Mouse (Mus musculus) left cerebral cortex, postnatal 4 days (tissue): ENCODE measurements around the gene Tlx2. TPM values are rescaled to one million over a fixed set of nuclear protein-coding genes. Genes with fewer than 3 reads are reported as not detected.

Experiments used
- DNase-seq: peaks from one replicate; pipeline ENCODE4 v3.0.0-alpha.2; 2022
- intact Hi-C: fragments of 180-260 bp; cut with DNase I; formaldehyde crosslinking; loops from one replicate; pipeline ENCODE4 v1.15.1; 2025
- microRNA-seq: library from miRNA; unstranded; fragments of <30 nt; microRNA quantifications from one replicate; pipeline ENCODE4 v1.2.0, GENCODE M21; 2022
- total RNA-seq, 2 experiments: library from RNA; stranded (reverse); gene quantifications; 2 replicates each; pipeline ENCODE4 v1.2.3; 2021

Tlx2 gene
- total RNA-seq, 2 experiments from 2014 or later = not detected

DNA sequence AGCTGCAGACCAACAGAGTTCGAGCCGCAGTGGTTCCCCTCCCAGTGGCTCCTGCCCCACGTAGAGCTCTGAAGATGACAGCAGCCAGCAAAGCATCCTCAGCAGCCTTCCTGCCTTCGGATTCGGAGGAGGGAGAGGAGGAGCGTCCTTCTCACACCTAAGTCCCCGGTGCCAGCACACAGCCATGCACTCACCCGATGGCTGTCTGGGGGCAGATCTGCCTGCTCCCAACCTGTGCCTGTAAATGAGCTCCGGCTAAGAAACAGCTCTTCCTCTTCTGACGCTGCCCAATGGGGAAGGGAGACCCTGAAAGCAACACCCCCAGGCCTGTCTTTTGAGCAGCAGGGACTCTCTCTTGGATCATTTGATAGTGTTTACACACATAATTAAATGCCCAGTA is 40.3 kb downstream of the Tlx2 start:
- no peak for DNase-seq
- intact Hi-C loops = no loop called here

DNA sequence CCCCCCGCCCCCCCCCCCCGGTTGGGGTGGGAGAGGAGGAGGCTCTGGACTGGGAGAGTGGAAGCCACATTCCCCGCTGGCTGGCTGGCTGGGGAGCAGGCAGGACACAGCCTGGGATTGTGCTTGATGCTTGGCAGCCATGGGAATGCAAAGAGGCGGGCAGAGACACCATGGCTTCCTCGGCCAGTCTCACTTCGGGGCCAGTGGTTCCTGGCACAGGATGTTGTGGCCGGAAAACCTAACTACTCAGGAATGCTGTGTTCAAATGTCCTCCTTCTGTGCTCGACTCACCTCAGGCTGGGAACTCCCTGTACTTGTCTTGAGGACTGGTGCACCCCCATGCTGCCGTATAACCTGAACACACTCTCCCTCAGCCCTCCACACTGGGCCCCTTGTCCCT is 42.4 kb downstream of the Tlx2 start:
- intact Hi-C loops = no loop called here
- DNase-seq = no peak

DNA sequence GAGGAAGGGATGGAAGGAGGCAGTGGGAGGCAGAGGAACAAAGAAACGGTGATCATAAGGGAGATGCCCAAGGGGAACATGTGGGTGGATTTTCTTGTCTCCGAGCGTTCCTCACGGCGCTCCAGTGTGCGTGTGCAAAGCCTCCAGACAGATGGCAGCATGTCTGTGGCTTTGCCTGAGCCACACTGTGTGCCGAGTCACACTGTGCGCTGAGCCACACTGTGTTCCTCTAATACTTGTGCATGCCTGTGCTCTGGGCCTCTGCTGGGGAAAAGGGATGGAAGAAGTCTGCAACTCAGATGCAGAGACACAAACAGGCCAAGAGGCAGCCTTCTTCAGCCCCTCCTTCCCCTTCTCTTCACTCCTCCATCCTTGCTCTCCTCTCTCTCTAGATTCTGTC is 42.8 kb downstream of the Tlx2 start:
- intact Hi-C loops = no loop called here
- DNase-seq = no peak

DNA sequence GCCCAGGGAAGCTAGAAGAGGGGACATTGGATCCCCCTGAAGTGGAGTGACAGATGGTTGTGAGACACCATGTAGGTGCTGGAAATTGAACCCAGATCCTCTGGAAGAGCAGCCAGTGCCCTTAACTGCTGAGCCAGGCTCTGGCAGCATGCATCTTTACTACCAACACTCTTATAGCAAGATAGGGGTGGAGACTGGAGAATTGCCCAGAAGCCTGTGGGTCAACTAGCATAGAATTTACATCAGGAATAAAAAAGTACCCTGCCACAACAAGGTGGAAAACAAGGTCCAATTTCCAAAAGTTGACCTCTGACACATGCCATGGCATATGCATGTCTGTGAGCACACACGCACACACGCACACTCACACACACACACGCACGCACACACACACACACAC is 44.9 kb downstream of the Tlx2 start:
- no peak for DNase-seq
- intact Hi-C loops = no loop called here

DNA sequence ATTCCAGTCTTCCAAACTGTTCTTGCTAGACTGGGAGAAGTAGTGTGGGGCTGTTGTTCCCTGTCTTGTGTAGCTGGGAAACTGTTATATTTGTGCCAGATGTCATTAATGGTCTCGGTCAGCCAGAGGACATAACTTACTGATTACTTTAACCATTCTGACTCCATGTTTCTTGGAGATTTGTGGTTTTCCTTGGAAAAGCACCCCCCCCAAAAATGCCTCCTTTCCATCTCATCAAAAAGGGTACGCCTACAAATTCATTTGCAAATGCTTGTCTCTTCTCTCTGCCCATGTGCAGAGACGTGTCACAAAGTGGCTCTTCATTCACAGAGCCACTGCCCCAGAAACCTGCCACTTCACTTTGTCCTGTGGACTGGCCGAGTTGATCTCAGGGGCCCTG is 45.7 kb downstream of the Tlx2 start:
- intact Hi-C loops = no loop called here
- DNase-seq = no peak

DNA sequence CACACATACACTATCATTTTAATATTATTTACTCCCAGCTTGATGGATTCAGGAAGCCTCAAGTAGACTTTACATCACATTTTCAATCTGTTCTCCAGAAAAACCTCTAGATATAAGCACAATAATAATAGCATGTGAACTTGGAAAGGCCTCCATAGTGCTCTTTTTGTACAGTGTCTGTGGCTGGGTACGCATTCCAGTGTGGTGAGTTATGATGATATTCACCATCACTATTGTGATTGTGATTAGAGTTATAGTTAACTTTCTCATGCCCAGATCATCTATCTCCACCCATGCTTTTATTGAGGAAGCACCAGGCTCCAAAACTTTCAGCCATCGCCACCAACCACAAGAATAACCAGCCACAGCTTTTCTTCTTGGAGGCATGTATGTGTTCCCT is 46.3 kb downstream of the Tlx2 start:
- intact Hi-C loops = no loop called here
- no peak for DNase-seq

DNA sequence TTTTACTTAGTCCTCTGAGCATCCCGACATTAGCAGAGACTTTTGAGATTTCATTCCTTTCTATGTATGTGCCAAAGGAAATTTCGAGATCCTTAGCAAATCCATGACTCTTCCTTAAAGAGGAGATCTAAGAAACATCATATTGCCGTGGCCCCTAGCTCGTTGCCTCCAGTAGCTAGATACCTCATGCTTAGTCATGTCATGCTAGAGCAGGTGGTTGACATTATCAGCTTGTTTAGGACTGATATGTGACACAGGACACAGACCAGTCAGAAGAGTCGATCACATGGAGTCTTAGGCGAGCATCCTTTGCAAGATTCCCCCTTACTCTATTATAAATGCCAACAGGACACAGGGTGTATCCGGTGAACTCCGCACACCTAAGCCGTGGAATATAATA is 47.1 kb downstream of the Tlx2 start:
- intact Hi-C loops = no loop called here
- no peak for DNase-seq

DNA sequence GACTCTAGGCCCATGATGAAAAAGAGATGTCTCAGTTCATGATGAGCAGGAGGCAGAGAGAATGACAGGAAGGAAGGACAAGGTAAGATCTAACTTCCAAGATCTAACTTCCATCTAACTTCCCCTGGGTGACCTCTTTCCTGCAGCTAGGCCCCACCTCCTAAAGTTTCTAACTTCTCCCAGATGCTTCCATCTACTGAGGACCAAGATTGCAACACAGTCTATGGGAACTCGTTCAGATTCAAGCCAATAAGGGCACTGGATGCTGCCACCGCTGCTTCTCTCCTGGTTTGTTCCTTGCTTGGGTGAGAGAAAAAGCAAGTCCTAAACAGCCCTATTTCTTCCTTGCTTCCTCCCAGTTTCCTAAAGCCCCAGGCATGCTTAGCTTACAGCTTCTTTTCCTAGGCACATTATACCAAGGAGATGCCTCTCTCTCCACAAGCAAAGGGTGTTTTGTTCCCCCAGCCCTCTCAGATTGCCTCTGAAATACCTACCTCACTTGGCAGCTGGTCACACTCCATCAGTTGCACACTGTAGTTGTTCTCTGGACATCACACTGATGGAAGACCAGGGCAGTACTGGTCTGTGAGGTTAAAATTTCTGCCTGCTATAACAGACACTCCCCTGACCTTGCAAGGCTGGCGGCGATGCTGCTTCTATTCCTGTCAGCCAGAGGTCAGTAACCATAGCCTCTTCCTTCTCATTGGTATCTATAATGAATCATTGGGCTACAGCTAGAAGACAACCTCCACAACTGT is 49.1 kb downstream of the Tlx2 start:
- DNase-seq = no peak
- intact Hi-C loops = no loop called here

DNA sequence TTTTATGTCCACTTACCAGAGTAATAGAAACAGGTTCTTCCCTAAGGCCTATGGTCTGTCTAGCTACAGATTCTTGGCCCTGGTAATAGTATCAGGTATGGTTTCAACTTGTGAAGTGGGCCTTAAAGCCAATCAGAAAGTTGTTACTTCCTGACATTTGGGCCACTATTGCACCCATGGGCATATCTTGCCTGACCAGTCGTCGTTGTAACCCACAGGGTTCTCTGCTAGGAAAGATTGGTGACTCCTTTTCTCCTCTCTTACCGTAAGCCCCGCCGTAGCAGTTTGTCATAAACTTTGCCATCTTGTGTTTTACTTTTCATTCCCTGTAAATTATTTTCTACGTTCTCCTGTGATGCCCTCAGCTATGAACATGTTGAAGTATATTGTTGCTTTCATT is 50.0 kb downstream of the Tlx2 start:
- intact Hi-C loops = no loop called here
- DNase-seq = no peak

DNA sequence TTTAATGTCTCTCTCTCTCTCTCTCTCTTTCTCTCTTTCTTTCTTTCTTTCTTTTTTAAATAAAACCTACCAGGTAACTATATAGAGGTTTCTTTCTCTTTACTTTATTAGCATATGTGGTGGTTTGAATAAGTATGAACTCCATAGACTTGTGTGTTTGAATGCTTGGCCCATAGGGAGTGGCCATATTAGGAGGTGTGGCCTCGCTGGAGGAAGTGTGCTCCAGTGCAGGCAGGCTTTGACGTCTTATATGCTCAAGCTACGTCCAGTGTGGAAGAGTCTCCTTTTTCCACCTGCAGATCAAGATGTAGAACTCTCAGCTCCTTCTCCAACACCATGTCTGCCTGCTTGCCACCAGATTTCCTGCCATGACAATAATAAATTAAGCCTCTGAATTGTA is 51.0 kb downstream of the Tlx2 start:
- intact Hi-C loops = no loop called here
- DNase-seq = no peak

Small RNAs within 50 kb of the gene (microRNA-seq; reads per million reads assigned to microRNA genes)
- gene Mir3470a (not detected), gene Mir7040 (not detected)

Other genes with a start within 250 kb of the Tlx2 start
- 10 to 100 TPM; 51.3 to 54.0 TPM for gene Sema4f, start 130.5 kb downstream of the Tlx2 start, total RNA-seq
- under 1 TPM in 1 of 2 experiments, not detected in 1; 0.44 TPM for gene M1ap, start 123.4 kb downstream of the Tlx2 start, total RNA-seq
- 1 to 10 TPM in 1 of 2 experiments, under 1 TPM in 1; 0.76 to 1.7 TPM for gene Dok1, start 36.8 kb downstream of the Tlx2 start, total RNA-seq
- 1 to 10 TPM; 3.2 to 3.6 TPM for gene Loxl3, start 36.1 kb downstream of the Tlx2 start, total RNA-seq
- 10 to 100 TPM; 94.8 to 98.5 TPM for gene Aup1, start 15.8 kb downstream of the Tlx2 start, total RNA-seq
- gene Htra2, start 15.0 kb downstream of the Tlx2 start, total RNA-seq = 10 to 100 TPM; 66.1 to 70.5 TPM
- gene Dqx1, start 12.4 kb downstream of the Tlx2 start, total RNA-seq = under 1 TPM; 0.62 to 0.84 TPM
- gene Pcgf1, start 7.6 kb upstream of the Tlx2 start, total RNA-seq = 10 to 100 TPM; 16.8 to 23.3 TPM
- gene Lbx2, start 16.1 kb upstream of the Tlx2 start, total RNA-seq = not detected
- gene Ccdc142, start 31.3 kb upstream of the Tlx2 start, total RNA-seq = 10 to 100 TPM; 12.0 to 18.4 TPM
- gene Gm42688, start 31.3 kb upstream of the Tlx2 start, total RNA-seq = 10 to 100 TPM in 1 of 2 experiments, 1 to 10 TPM in 1; 9.7 to 11.3 TPM
- 10 to 100 TPM; 58.4 to 60.7 TPM for gene Mrpl53, start 38.7 kb upstream of the Tlx2 start, total RNA-seq
- gene Mogs, start 45.2 kb upstream of the Tlx2 start, total RNA-seq = 10 to 100 TPM; 27.2 to 33.2 TPM
- gene Wbp1, start 51.3 kb upstream of the Tlx2 start, total RNA-seq = 10 to 100 TPM; 60.3 to 68.7 TPM
- gene Ino80b, start 55.1 kb upstream of the Tlx2 start, total RNA-seq = 10 to 100 TPM; 24.9 to 26.4 TPM
- 10 to 100 TPM; 12.3 to 15.2 TPM for gene Rtkn, start 65.2 kb upstream of the Tlx2 start, total RNA-seq
- gene Wdr54, start 86.1 kb upstream of the Tlx2 start, total RNA-seq = 10 to 100 TPM; 20.1 to 24.3 TPM
- gene 1700003E16Rik, start 86.1 kb upstream of the Tlx2 start, total RNA-seq = 10 to 100 TPM; 13.3 to 16.9 TPM
- 100 to 1,000 TPM; 319 to 327 TPM for gene Dctn1, start 95.6 kb upstream of the Tlx2 start, total RNA-seq
- under 1 TPM; 0.46 to 0.52 TPM for gene Slc4a5, start 149.5 kb upstream of the Tlx2 start, total RNA-seq